Mouse (Mus musculus): Measurements from ENCODE around the gene Ski.

Ski gene

GRCm38 (mm10) chr4:155214188-155214587 lies 8.2 kb downstream of the Ski start:
- DNase-seq (ENCODE audit: low read depth, low spot score): no peak

- no peak for DNase-seq (ENCODE audit: low read depth, low spot score)
Measured at GRCm38 (mm10) chr4:155213752-155214054, 8.7 kb downstream of the Ski start.

GRCm38 (mm10) chr4:155213052-155213751 lies 9.2 kb downstream of the Ski start:
- DNase-seq (ENCODE audit: low read depth, low spot score): no peak

- DNase-seq (ENCODE audit: low read depth, low spot score): no peak
Measured at GRCm38 (mm10) chr4:155209494-155209893, 12.9 kb downstream of the Ski start.

- no peak for DNase-seq (ENCODE audit: low read depth, low spot score)
Measured at GRCm38 (mm10) chr4:155209079-155209478, 13.3 kb downstream of the Ski start.

GRCm38 (mm10) chr4:155208613-155209012 lies 13.8 kb downstream of the Ski start:
- no peak for DNase-seq (ENCODE audit: low read depth, low spot score)

- DNase-seq (ENCODE audit: low read depth, low spot score): no peak
Measured at GRCm38 (mm10) chr4:155207841-155208240, 14.6 kb downstream of the Ski start.

- no peak for DNase-seq (ENCODE audit: low read depth, low spot score)
Measured at GRCm38 (mm10) chr4:155206498-155206897, 15.9 kb downstream of the Ski start.

GRCm38 (mm10) chr4:155205919-155206318 lies 16.5 kb downstream of the Ski start:
- no peak for DNase-seq (ENCODE audit: low read depth, low spot score)

- no peak for DNase-seq (ENCODE audit: low read depth, low spot score)
Measured at GRCm38 (mm10) chr4:155201764-155202163, 20.6 kb downstream of the Ski start.

GRCm38 (mm10) chr4:155200861-155201390 lies 21.5 kb downstream of the Ski start:
- no peak for DNase-seq (ENCODE audit: low read depth, low spot score)

GRCm38 (mm10) chr4:155197726-155198125 lies 24.7 kb downstream of the Ski start:
- DNase-seq (ENCODE audit: low read depth, low spot score): no peak

GRCm38 (mm10) chr4:155195204-155195603 lies 27.2 kb downstream of the Ski start:
- DNase-seq (ENCODE audit: low read depth, low spot score): no peak

GRCm38 (mm10) chr4:155190275-155190674 lies 32.1 kb downstream of the Ski start:
- peak; percentile 40 for DNase-seq (ENCODE audit: low read depth, low spot score)

GRCm38 (mm10) chr4:155189711-155190139 lies 32.7 kb downstream of the Ski start:
- DNase-seq (ENCODE audit: low read depth, low spot score): peak; percentile 83

GRCm38 (mm10) chr4:155188803-155189202 lies 33.6 kb downstream of the Ski start:
- DNase-seq (ENCODE audit: low read depth, low spot score): no peak

- no peak for DNase-seq (ENCODE audit: low read depth, low spot score)
Measured at GRCm38 (mm10) chr4:155188341-155188740, 34.1 kb downstream of the Ski start.

GRCm38 (mm10) chr4:155187192-155187674 lies 35.2 kb downstream of the Ski start:
- no peak for DNase-seq (ENCODE audit: low read depth, low spot score)

GRCm38 (mm10) chr4:155185845-155186244 lies 36.5 kb downstream of the Ski start:
- no peak for DNase-seq (ENCODE audit: low read depth, low spot score)

- DNase-seq (ENCODE audit: low read depth, low spot score): no peak
Measured at GRCm38 (mm10) chr4:155184248-155185070, 37.9 kb downstream of the Ski start.

GRCm38 (mm10) chr4:155183201-155183600 lies 39.2 kb downstream of the Ski start:
- DNase-seq (ENCODE audit: low read depth, low spot score): no peak

GRCm38 (mm10) chr4:155178981-155179512 lies 43.3 kb downstream of the Ski start:
- no peak for DNase-seq (ENCODE audit: low read depth, low spot score)

Measured in ES-CJ7 (cell line).